Comparison of ENCODE assay signal across 23 mouse cellular contexts in the genomic region with DNA sequence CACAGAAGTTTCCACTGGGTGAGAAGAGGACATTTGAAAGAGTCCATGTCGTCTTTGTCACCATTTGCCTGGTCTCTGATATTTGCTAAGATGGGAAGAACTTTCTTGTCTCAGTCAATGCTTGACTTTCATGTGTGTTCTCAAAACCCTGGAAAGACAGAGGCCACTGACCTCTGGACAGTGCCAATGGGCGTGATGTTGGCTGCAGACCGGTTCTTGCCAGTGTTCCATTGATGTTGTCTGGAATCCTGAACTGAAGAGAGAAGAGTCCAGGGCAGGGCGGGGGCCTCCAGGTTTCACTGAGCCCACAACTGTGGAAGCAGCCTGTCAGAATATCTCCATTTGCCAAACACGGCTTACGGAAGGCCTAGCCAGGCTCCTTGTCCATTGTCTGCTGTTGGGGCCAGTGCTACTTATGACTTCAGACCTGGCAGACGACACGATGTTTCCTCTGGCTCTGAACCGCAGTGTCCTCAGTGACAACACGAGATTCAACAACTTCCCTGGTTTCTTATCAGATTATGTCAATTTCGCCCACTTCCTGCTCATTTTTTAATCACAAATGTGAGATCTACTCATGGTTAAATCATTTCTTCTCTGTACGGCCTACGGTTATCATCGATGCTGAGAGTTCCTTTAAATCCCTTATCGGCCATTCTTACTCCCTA. TPM values are rescaled to one million over a fixed set of nuclear protein-coding genes. Genes with fewer than 3 reads are reported as not detected.
DNase-seq lines count a peak whose midpoint lies in the region; ATAC-seq lines count a peak whose summit lies in the region.
"Had no signal": no experiment of that assay in that cellular context is flagged by ENCODE, and none has a peak within 500 bp of the region (broad histone marks: within the 10 kb centered on the region; RNA-seq: fewer than 3 reads in every experiment).

No protein-coding gene starts in this region.

- H3K4me2 ChIP-seq in heart, embryonic 11.5 days = no peak overlapping the region
- H3K4me2 ChIP-seq in hindbrain, embryonic 14.5 days (replicated peaks) = no peak overlapping the region
- H3K4me2 ChIP-seq: embryonic facial prominence, embryonic 12.5 days; hindbrain, embryonic 13.5 days; liver, embryonic 11.5 days; midbrain, embryonic 11.5 days; neural tube, embryonic 13.5 days had no signal

- WGBS in heart, embryonic 11.5 days (ENCODE audit: insufficient replicate concordance) = 78% methylated on average over 15 of the region's 15 CpGs
- 92% methylated on average over 15 of the region's 15 CpGs for WGBS in hindbrain, embryonic 14.5 days

- H3K4me3 ChIP-seq in heart, embryonic 11.5 days (ENCODE audit: low read depth, low read length) = no peak overlapping the region
- no peak overlapping the region for H3K4me3 ChIP-seq in hindbrain, embryonic 14.5 days (replicated peaks; ENCODE audit: low read length)
- H3K4me3 ChIP-seq: embryonic facial prominence, embryonic 12.5 days; erythroblast, embryonic 14.5 days; heart, embryonic 10.5 days; hindbrain, embryonic 13.5 days; left cerebral cortex, adult 2 months; neural tube, embryonic 13.5 days had no signal

- no peak overlapping the region for H3K27ac ChIP-seq in heart, embryonic 11.5 days (ENCODE audit: low read depth, low read length)
- H3K27ac ChIP-seq in hindbrain, embryonic 14.5 days = no peak overlapping the region
- H3K27ac ChIP-seq: embryonic facial prominence, embryonic 12.5 days; heart, embryonic 10.5 days; hindbrain, embryonic 13.5 days; left cerebral cortex, adult 2 months; neural tube, embryonic 13.5 days had no signal

- H3K9me3 ChIP-seq in heart, embryonic 11.5 days (replicated peaks; ENCODE audit: control insufficient read depth, low read length) = no peaks in the 10 kb centered on the region
- H3K9me3 ChIP-seq in hindbrain, embryonic 14.5 days (ENCODE audit: control insufficient read depth, low read length) = no peaks in the 10 kb centered on the region
- H3K9me3 ChIP-seq: embryonic facial prominence, embryonic 12.5 days; heart, embryonic 10.5 days; hindbrain, embryonic 13.5 days; neural tube, embryonic 13.5 days had no signal

- no peaks in the 10 kb centered on the region for H3K36me3 ChIP-seq in heart, embryonic 11.5 days (ENCODE audit: control insufficient read depth, insufficient read depth, low read length)
- no peaks in the 10 kb centered on the region for H3K36me3 ChIP-seq in hindbrain, embryonic 14.5 days (replicated peaks; ENCODE audit: control insufficient read depth, insufficient read depth)
- H3K36me3 ChIP-seq: embryonic facial prominence, embryonic 12.5 days; heart, embryonic 10.5 days; hindbrain, embryonic 13.5 days; neural tube, embryonic 13.5 days had no signal

- peak; percentile 14 to 16 for DNase-seq in heart, adult 18-20 months
- DNase-seq in kidney, postnatal 25 days = peak; percentile 23 to 45
- no peak for DNase-seq in kidney, postnatal 10 days
- no peak for DNase-seq in hindbrain, embryonic 14.5 days (ENCODE audit: low spot score)
- no peak for DNase-seq in ovary, postnatal 36 days (ENCODE audit: low spot score)
- DNase-seq: adrenal gland, adult 2 months; cerebellum, adult 9-10 months; gastrocnemius, postnatal 25 days; left cerebral cortex, postnatal 4 days; lung, adult 2 months; thymus, postnatal 14 days had no signal

- H3K4me1 ChIP-seq in heart, embryonic 11.5 days (ENCODE audit: control insufficient read depth, insufficient read depth, low read length) = no peaks in the 10 kb centered on the region
- peaks cover 5% of the 10 kb centered on the region; the same call in 1 of the 2 replicates for H3K4me1 ChIP-seq in hindbrain, embryonic 14.5 days (replicated peaks; ENCODE audit: control insufficient read depth, insufficient read depth, low read length)

- no peak overlapping the region for H3K9ac ChIP-seq in heart, embryonic 11.5 days (ENCODE audit: low read depth, low read length)
- no peak overlapping the region for H3K9ac ChIP-seq in hindbrain, embryonic 14.5 days
- H3K9ac ChIP-seq: embryonic facial prominence, embryonic 12.5 days; hindbrain, embryonic 13.5 days; neural tube, embryonic 13.5 days had no signal

- no peak for ATAC-seq in heart, embryonic 11.5 days (replicated peaks; ENCODE audit: insufficient number of reproducible peaks, low FRiP score, low TSS enrichment)
- peak; percentile 79 for ATAC-seq in inflammation-experienced regulatory T-cells, adult 6 months
- ATAC-seq in hindbrain, embryonic 14.5 days (ENCODE audit: low FRiP score) = no peak
- ATAC-seq: forebrain, embryonic 14.5 days; intestine, embryonic 16.5 days had no signal

- no peaks in the 10 kb centered on the region for H3K27me3 ChIP-seq in heart, embryonic 11.5 days (ENCODE audit: control insufficient read depth, insufficient read depth, low read length)
- no peaks in the 10 kb centered on the region for H3K27me3 ChIP-seq in hindbrain, embryonic 14.5 days (ENCODE audit: control insufficient read depth, insufficient read depth, low read length)
- H3K27me3 ChIP-seq: embryonic facial prominence, embryonic 12.5 days; hindbrain, embryonic 13.5 days; neural tube, embryonic 13.5 days had no signal

RNA-seq across cellular contexts. Expression of a gene that starts 43.6 kb away (rescaled TPM):
- total RNA-seq in heart, adult 18-20 months (2021) = 100 to 1,000 TPM; 103 to 108 TPM
- polyA plus RNA-seq in heart, embryonic 11.5 days (2014; fragmentation: Nextera tagmentation; extraction: Ambion mirVana) = 57.1 and 59.1 TPM in 2 replicates
- polyA plus RNA-seq in inflammation-experienced regulatory T-cells, adult 6 months (2017; shearing (Covaris generic)) = 10 to 100 TPM; 84.6 to 85.6 (median 85.1) TPM
- polyA plus RNA-seq in hindbrain, embryonic 14.5 days (2014; fragmentation: Nextera tagmentation; extraction: Ambion mirVana) = 102 and 114 TPM in 2 replicates

Comparison
In these comparisons a context has a peak if more than half of its experiments do, and no peak if none do; other contexts are left out.
1. DNase-seq: peak in heart, adult 18-20 months (2 of 2) and kidney, postnatal 25 days (2 of 2); none in kidney, postnatal 10 days (single experiment), hindbrain, embryonic 14.5 days (single experiment) and ovary, postnatal 36 days (single experiment).